17 mouse cellular contexts compared by ENCODE assay signal in the genomic region with DNA sequence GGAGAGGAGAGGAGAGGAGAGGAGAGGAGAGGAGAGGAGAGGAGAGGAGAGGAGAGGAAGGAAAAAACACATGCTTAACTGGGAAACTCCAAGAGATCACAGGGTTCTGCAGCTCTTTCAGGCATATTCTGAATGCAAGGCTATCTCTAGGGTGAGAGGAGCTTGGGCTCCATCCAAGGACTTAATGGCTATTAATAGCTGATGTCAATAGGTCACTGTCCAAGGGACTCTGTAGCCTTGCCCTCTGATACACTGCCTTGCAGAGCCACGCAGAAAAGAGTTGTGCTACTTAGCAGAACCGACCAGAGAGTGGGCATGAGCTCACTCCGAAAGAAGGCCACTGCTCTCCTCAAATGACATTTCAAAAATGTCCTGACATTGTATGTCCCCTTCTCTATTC.
DNase-seq lines count a peak whose midpoint lies in the region; ATAC-seq lines count a peak whose summit lies in the region.
"Had no signal": no experiment of that assay in that cellular context is flagged by ENCODE, and none has a peak within 500 bp of the region (broad histone marks: within the 10 kb centered on the region; RNA-seq: fewer than 3 reads in every experiment).

No protein-coding gene starts in this region.

- H3K27me3 ChIP-seq in heart, embryonic 13.5 days (replicated peaks) = no peaks in the 10 kb centered on the region
- H3K27me3 ChIP-seq: embryonic facial prominence, embryonic 13.5 days; forebrain, embryonic 12.5 days; liver, embryonic 12.5 days had no signal

- no peak overlapping the region; the same call in 1 of the 2 replicates for H3K9ac ChIP-seq in heart, embryonic 13.5 days
- H3K9ac ChIP-seq: embryonic facial prominence, embryonic 13.5 days; forebrain, embryonic 12.5 days; liver, embryonic 12.5 days had no signal

- H3K4me1 ChIP-seq in heart, embryonic 13.5 days = peaks cover 46% of the 10 kb centered on the region
- H3K4me1 ChIP-seq: liver, embryonic 12.5 days had no signal

- no peaks in the 10 kb centered on the region for H3K9me3 ChIP-seq in heart, embryonic 13.5 days
- H3K9me3 ChIP-seq: embryonic facial prominence, embryonic 13.5 days; forebrain, embryonic 12.5 days; liver, embryonic 12.5 days had no signal

- 0 out of 2 replicates have a peak, but pooled peaks cover 3% of the 10 kb centered on the region for H3K36me3 ChIP-seq in heart, embryonic 13.5 days
- H3K36me3 ChIP-seq: embryonic facial prominence, embryonic 13.5 days; forebrain, embryonic 12.5 days; liver, embryonic 12.5 days had no signal

- DNase-seq in gastrocnemius, adult 18-20 months (ENCODE audit: low spot score) = peak; percentile 71
- DNase-seq in gastrocnemius, adult 8-10 months (ENCODE audit: low spot score in 2 of 2) = no peak
- DNase-seq in lung, postnatal 10 days = peak; percentile 19
- no peak for DNase-seq in lung, postnatal 14 days
- DNase-seq in kidney, postnatal 36 days = peak; percentile 42 to 71
- DNase-seq in spleen, adult 18-20 months = no peak
- no peak for DNase-seq in T-cell, adult 2 months (ENCODE audit: low spot score)
- DNase-seq: cerebellum, postnatal 25 days; gastrocnemius, postnatal 36 days; midbrain, embryonic 14.5 days had no signal

- WGBS in heart, embryonic 13.5 days = 33% methylated on average over 3 of the region's 3 CpGs

- no peak for ATAC-seq in heart, embryonic 13.5 days (ENCODE audit: extremely low read depth, insufficient number of reproducible peaks, low FRiP score, low TSS enrichment)
- ATAC-seq: hindbrain, postnatal 0 days; liver, embryonic 12.5 days had no signal

- no peak overlapping the region for H3K4me3 ChIP-seq in heart, embryonic 13.5 days
- H3K4me3 ChIP-seq: embryonic facial prominence, embryonic 13.5 days; forebrain, embryonic 12.5 days; layer of hippocampus, adult 2 months; liver, embryonic 12.5 days had no signal

- H3K4me2 ChIP-seq in heart, embryonic 13.5 days = no peak overlapping the region
- H3K4me2 ChIP-seq: embryonic facial prominence, embryonic 13.5 days; forebrain, embryonic 12.5 days; liver, embryonic 12.5 days had no signal

- H3K27ac ChIP-seq in heart, embryonic 13.5 days (replicated peaks) = peak overlapping the region; percentile 67
- H3K27ac ChIP-seq: embryonic facial prominence, embryonic 13.5 days; forebrain, embryonic 12.5 days; hindbrain, postnatal 0 days; layer of hippocampus, adult 2 months; liver, embryonic 12.5 days; macrophage had no signal

Comparison
In these comparisons a context has a peak if more than half of its experiments do, and no peak if none do; other contexts are left out.
1. DNase-seq: peak in gastrocnemius, adult 18-20 months (single experiment), lung, postnatal 10 days (single experiment) and kidney, postnatal 36 days (2 of 2); none in gastrocnemius, adult 8-10 months (0 of 2), lung, postnatal 14 days (single experiment), spleen, adult 18-20 months (0 of 2) and T-cell, adult 2 months (single experiment).